Mouse (Mus musculus) ovary, adult 18-20 months (tissue): Measurements from ENCODE around the gene Tsc22d1.

ENCODE experiments used
- DNase-seq: peaks from one replicate; pipeline ENCODE4 v3.0.0; 2022; ENCODE audit warnings: low spot score, mixed read lengths

Tsc22d1 gene

DNA sequence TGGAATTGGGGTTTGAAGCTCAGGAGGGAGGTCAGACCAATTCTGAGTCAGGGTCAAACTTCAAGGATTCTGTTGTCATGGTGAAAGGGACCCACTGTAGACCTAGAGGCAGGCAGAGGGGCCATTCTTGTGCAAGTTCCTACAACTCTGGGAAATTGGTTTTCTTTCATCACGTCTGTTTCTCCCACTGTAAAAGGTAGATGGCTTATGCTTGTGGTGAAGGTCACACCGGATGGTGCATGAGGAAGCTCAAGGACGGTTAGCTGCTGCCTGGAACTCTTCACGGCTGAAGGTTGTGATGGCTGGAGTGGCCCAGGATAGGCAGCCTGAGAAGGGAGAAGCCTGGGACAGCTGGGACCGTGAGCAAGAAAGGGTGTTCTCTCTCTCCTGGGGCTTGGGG is 103.5 kb downstream of the Tsc22d1 start:
- no peak for DNase-seq

DNA sequence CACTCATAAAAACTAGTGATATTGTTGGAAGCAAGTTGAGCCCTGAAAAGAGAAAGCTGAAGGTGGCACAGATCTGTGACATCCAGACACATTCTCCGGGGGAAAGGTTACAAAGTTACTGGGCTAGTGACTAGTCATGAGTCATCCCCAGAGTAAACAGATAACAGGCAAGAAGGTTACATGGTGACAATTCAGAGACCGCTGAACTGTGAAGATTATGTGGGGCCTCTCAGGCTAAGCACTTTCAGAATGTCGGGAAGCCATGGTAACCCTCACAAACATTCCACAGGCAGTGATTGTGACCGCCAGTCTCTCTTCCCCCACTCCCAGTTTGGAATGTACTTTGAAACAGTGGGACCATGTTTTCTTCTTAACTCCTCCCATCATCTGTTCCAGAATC is 105.8 kb downstream of the Tsc22d1 start:
- no peak for DNase-seq

DNA sequence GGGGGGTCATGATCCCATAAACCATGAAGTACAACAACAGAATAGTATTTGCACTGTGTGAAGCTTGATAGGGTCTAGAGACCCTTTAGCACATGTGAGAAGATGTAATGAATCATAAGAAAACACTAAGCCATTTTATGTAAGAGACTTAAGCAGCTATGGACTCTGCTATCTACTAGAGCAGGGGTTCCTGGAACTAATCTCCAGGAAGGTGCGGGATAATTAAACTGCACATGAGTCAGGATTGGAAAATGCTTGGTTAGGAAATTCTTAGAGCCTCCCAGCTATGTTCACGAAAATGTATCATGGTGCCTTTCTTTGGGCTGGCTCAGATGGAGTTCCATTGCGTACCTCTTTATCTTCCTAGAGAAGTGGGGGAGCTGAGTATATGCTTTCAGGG is 106.5 kb downstream of the Tsc22d1 start:
- no peak for DNase-seq

DNA sequence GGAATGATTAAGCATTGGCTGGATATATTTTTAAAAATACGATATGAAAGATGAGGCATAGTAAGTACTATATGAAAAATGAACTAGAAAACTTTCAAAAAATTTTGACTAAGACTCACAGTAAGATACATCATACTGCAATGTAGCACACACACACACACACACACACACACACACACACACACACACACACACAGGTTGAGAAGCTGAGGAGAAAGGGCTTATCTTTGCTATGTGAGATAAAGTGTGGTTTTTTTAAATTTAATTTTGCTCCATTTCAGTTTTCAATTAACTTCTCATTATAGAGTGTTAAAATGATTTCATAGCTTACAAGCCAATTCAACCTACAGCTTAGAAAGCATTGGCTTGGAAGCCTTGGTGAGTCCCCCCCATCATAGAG is 108.6 kb downstream of the Tsc22d1 start:
- DNase-seq: no peak

DNA sequence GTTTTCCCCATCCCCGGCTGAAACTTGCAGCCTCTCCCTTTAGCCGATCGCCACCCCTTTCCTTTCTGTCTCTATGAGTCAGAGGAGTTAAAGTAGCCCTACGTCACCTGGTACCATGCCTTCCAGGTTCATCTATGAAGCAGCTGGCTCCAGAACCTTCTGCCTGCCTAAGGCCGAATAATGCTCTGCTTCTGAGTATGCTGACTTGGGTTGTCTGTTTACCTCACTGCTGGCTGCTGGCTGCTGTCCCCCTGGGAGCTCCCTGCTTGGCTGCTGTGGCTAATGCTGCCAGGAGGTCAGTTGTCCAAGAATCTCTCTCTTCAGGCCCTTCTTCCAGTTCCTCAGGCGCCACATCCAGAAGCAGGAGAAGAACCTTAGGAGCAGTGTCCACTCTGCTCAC is 111.7 kb downstream of the Tsc22d1 start:
- DNase-seq: no peak

DNA sequence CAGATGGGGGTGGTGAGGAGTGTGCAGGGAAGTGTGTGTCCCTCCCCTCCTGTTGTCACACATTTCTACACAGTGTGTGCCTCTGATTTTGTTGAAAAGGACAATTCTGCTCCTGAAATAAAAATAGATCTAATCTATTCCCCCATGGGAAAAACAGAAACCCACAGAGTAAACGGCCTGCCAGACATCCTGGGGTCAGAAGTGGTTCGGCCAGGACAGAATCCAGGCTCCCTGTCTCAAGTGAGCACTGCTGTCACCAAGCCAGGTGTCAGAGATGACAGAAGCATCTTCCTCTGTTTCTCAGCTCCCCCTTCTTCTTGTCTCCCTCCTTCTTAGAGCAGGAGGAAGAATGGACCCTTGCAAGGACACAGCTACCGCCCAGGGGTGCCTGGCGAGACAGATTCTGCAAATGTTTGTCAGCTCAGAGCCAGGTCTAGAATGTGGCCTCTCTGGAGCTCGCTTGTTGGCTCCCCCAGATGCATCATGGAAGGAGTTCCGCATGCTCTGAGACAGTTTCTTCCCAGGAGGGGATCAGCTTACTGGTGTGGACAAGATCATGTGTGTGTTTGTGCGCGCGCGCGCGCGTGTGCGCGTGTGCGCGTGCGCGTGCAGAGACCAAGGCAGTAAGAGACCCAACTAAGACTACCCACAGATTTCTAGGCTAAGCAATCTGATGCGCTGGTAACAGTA is 112.4 kb downstream of the Tsc22d1 start:
- no peak for DNase-seq

DNA sequence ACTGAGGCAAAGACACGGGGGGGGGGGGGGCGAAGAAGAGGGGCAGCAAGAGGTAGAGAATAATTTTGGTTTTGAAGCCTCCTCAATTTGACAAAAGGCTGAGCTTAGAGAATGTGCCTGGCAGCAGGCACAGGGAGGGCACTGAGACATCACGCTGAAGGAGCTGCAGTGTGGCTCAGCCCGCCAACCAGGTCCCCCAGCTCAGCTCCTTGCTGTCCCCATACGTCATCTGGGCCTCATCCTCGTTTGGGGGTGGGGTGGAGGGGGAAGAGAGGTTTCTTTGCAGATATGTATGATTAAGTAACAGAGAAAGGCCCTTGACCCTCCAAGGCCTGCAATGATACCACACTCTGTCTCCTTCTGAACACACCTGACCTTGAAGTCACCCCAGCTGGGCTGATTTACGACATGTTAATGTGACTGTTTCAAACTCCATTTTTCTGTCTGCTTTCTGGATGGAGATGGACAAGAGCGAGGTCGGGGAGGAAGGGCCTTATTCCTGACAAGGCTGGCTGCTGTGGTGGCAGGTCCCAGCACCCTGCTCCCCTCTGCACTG is 113.1 kb downstream of the Tsc22d1 start:
- no peak for DNase-seq

DNA sequence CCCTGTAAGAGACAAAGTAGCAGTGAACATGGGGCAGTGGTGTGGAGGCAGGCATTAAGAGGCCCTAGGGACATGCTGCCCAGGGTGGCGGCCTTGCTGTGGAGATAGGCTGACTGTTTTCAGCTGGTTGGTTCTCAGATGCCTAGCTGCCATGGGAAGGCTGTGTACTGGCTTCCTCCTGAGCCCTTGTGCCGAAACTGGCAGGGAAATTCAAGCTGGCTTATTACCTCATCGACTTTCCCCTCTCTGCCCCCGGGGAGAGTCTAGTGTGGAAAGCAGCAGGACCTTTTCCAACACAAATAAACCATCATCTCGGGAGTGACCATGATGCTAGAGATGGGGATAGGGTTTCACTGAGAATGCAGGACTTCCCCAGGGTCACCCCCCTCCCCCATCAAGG is 113.9 kb downstream of the Tsc22d1 start:
- no peak for DNase-seq

DNA sequence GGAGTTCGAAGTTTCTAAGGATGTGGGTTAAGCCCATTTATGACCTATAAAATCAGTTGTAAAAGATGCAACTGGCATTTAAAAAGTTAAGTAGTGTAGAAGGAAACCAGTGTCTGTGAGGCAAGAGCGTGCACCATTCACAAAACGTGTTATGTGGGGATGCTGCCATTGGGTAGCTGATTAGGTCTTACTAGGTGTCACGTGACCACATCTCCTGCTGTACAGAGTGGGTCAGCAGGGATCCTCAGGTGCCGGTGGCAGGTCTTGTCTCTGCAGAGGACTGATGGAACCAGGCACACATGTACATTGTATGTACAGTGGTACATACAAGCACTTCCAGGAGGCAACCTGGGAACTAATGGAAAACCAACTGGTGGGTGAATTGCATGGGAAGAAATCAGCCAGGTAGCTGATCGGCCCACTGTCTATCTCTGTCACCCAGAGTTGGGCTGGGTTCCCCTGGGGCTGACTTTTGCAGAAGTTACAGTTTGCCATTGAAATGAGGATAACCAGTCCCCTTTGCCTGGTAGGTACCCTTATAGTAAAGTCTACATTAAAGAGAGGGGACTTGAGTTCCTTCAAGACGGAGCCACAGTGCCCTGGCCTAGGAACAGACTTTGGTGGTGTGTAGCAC is 116.4 kb downstream of the Tsc22d1 start:
- no peak for DNase-seq

DNA sequence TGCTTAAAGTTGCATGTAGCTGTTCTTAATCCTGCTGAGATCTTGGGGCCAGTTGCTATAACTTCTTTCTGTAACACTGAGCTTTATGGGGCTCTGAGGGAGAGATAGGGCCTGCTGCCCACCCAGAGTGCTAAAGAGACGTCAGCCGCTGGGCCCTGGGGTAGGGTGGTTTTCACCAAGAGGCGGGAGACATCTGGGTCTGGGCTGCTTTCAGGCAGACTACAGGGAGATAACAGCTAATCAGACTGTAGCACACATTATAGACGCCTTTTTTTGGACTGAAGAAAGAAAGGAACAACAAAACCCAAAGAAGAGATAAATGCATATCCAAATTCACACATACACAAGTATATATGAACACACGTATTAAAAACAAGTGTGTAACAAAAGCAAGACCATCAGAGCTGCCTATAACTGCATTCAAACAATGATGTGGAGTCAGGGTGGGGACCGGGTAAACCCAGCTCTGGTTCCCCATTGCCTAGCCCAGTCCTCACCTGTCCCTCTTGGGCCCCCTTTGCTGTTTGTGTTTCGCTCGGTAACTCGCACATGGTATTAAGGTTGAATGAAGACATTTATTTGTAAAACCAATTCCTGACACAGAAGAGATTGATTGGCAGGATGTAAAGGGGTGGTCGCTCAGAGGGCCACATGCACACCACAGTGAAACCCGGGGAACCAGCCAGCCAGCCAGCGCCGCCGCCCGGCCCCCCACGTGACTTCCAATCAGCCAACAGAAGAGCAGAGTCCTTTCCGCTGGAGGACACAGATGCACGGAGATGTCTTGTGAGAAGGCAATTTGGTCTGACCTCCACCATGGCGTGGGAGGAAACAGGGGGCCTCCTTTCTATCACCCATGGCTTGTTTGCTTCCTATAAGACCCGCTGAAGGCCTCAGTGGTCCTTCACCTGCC is 117.8 kb downstream of the Tsc22d1 start:
- no peak for DNase-seq

DNA sequence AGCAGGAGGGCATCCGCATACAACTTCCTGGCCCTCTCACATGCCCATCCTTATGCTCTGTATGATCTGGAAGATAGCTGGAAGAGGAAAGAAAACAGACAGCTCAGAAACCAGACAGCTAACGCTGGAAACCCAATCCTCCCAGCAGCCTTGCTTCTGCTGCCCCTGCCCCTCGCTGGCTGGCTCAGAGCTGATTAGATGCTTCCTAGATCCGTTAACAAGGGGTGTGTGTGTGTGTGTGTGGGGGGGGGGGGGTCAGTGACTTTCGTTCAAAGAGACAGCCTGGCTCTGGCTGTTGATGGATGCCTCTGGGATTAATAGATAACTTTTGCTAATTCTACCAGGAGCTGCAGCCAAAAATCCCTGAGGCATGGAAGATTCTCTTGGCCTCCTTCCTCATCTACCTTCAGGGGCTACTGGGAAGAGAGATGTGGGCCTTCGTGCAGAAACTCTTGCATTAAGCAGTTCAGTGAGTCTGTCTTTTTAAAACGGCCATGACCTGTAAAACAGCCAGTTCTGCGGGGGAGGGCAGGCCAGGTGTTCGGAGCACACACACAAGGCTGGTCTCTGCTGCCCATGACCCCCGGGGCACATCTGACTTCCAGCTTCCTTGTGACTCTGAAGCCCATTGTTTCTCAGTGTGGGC is 118.5 kb downstream of the Tsc22d1 start:
- DNase-seq: no peak

DNA sequence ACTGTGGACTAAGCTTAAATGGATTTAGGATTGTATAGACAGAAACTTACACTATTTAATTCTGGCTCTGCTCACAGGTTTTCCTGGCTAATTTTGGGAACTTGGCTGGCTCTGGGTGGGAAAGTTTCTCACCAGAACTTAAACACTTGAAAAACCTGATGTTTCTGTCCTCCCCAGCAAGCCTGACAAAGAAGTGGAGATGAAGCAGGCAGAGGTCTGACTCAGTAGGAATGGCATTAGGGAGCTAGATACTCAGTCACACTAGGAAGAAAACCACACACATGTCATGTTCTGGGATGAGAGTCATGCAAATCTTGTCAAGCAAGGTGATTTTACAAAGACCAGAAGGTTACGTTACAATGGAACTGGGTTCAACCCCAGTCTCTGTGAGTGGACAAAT is 120.3 kb downstream of the Tsc22d1 start:
- no peak for DNase-seq

DNA sequence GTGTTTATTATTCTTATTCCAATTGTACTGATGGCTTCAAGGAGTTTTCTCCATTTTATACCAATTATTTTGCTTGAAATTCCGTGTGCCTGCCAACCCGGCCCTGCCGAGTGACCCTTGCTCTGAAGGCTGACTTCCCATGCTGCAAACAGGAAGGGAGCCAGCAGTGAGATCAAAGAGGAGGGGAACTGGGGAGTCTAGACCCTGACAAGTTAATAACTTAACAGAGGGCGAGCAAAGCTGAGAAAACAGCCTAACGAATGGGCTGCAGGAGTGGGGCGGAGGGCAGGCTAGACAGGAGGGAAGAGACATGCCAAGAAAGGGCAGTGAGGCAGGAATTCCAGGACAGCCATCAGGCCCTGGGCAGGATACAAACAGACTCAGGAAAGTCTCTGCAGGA is 122.2 kb downstream of the Tsc22d1 start:
- no peak for DNase-seq

DNA sequence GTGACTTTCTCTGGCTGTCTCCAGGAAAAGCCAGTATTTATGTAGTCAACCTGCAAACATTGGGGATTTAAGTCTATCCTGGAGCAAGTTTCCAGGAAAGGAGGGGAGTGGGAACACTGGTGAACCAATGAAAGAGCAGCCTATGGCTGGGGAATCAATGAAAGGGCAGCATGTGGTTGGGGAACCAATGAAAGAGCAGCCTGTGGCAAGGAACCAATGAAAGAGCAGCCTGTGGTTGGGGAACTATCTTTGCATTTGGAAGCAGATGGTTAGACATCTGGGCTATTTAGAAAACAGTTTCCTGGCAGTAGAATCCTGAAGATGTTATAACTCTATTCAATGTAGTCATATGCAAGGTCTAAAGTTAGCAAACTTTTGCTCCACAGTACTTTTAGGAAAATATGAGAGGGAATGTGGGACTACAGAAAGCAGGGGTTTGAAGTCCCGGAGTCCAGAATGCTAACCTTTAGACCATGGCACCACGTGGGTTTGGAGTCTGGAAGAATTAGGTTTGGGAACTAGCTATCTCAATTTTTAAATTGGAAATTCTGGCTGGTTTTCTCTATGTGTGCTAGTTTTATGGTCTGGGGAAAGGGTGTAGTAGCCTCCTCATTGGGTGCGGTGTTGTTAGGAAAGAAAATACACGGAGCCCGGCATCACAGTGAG is 125.4 kb downstream of the Tsc22d1 start:
- no peak for DNase-seq

DNA sequence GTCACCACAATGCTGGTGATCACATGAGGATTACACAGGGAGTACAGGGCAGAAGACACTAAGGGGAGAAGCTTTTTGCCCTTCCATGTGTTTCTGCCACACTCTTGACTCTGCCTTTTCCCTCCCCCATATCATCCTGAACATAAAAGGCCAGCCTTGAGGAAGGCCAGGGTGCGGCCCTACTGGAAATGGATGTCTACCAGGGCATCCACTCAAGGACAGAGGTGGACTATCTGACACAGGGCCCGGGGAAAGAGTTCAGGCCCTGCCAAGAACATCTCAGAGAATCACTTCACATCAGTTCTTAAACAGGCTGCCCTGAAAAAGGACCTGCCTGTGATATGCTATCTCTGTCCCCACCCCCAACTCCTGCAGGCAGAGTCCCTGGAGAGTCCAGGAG is 126.6 kb downstream of the Tsc22d1 start:
- DNase-seq: peak; percentile 61

DNA sequence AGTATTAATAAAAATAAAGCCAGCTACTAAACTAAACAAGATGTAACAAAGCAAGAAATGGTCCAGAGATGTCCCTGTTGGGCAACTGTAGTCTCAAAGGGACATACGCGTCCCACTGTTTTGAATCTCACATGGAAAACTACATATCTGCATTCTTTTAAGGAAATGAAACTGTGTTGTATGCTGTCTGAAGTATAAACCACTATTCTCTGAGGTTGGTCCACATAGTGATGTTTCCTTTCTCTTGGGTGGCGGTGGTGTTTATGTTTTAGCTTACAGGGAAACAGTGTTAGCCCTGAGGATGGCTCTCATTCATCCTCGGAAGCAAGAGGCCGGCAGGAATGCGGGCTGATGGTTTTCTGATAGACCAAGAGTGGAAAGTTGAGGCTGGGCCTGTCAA is 129.4 kb downstream of the Tsc22d1 start:
- no peak for DNase-seq

DNA sequence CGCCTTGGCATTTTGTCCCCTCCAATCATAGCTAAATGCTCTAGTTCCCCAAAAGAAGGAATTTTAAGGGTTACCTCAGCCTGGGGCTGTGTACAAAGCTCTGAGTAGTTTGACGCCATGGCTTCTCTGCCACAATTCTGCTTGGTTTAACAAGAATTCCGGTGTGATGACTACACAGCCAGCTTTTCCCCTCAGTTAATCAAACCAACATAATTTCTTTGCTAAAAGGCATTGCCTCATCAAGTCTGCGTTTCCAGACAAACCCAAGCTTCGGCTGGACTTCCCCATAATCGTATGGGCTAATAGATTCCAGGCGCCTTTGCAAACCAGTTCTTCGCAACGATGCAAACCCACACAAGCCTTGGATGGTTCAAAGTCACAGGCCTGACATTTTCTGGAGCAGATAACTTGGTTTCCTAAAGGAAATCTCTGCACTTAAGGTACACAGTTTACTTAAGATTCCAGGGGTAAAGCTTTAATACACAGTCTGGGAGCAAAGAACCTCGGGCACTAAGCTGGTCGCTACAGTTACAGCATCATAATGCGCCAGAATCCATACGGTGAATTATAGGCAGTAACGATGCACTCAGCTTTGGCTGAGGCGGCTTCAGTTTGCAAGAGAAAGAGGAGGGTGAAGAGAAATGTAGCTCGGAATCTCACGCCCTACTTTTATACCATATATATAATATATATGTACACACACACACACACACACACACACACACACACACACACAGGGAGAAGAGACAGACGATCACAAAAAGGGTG is 140.7 kb downstream of the Tsc22d1 start:
- no peak for DNase-seq

DNA sequence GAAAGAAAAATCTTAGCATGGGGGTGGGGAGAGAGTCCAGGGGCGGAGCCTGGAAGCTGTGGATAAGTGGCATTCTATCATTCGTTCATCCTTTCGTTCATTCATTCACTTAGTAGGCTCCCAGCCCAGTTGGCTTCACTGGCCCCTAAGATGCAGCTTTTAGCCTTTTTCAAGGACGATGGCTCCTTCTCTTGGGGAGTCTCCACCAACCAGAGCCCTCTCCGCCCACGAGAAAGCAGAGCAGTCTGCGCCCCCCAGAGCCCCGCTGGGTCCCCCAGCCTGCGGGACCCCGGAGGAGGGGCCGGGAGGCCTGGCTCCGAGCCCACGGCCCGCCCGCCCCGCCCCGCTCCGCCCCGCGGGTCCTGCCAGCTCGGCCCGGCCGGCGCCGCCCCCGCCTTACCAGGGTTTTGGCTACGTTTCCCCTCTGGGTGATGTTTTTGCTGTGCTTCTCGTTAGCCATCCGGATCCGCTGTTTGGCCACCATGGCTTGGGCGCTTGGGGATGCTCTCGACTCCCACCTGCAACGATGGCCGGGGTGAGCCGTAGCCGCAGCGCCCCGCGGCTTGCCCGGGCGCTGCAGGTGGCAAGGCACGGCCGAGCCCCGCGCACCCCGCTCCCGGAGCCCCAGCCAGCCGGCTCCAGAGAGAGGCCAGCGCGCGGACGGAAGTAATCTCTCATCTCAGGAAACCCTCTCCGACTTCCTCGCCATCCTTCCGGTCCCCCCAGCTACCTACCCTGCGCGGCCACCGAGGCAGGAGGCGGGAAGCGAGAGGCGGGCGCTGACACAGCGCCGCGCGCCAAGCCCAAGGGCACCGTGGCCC is 141.5 kb downstream of the Tsc22d1 start:
- peak; percentile 70 for DNase-seq

DNA sequence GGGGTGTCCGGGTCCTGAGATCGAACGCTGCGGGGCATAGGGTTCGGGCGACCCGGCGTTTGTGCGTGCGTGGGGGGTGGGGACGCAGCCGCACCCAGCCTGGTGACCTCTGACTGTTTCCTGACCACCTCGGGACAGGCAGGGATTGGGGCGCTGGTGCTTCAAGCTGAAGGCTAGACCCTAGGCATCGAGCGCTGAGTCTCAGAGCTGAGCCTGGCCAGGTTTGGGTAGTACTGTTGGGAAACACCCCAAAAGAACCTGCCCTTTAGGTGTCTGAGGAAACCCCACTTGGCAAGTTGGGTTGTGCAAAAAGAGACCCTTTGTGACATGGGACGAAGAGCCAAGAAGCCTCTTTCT is 142.1 kb downstream of the Tsc22d1 start, which contains the start of gene Serp2:
Gene Serp2, minus strand, starts transcription at position 38 of the 357 bp plus-strand sequence.
- no peak for DNase-seq
